Mouse (Mus musculus) embryonic facial prominence, embryonic 14.5 days (tissue): ENCODE data around the gene Ccng1. TPM values are rescaled to one million over a fixed set of nuclear protein-coding genes. Genes with fewer than 3 reads are reported as not detected.

ENCODE experiments used
- ATAC-seq: fragments of 200-750 bp; cut with Nextera tagmentation; 2 replicates; pipeline ENCODE4 v1.8.0; 2017; ENCODE audit warnings: low read depth, moderate number of reproducible peaks, moderate TSS enrichment
- DNase-seq: peaks from one replicate; pipeline ENCODE4 v3.0.0-alpha.2; 2015; ENCODE audit warnings: low spot score
- H3K27ac ChIP-seq: fragments of 300-500 bp; sonication (generic); replicated peaks from 2 replicates; pipeline ENCODE4 v1.5.1; 2014; ENCODE audit warnings: low read depth, mild to moderate bottlenecking, low read length, moderate library complexity
- H3K27me3 ChIP-seq: fragments of 300-500 bp; sonication (generic); replicated peaks from 2 replicates; pipeline ENCODE4 v1.6.1; 2014; ENCODE audit warnings: low read length; ENCODE audit not compliant: control insufficient read depth, insufficient read depth
- H3K36me3 ChIP-seq: fragments of 300-500 bp; sonication (generic); 2 replicates; pipeline ENCODE4 v1.6.1; 2014; ENCODE audit warnings: low read length, mixed read lengths; ENCODE audit not compliant: control insufficient read depth, insufficient read depth
- H3K4me1 ChIP-seq: fragments of 300-500 bp; sonication (generic); 2 replicates; pipeline ENCODE4 v1.6.1; 2014; ENCODE audit warnings: antibody characterized with exemption, low read length; ENCODE audit not compliant: control insufficient read depth, insufficient read depth
- H3K4me2 ChIP-seq: fragments of 300-500 bp; sonication (generic); 2 replicates; pipeline ENCODE4 v1.6.1; 2014; ENCODE audit warnings: low read depth, mild to moderate bottlenecking, low read length, moderate library complexity, mixed read lengths
- H3K4me3 ChIP-seq: fragments of 300-500 bp; sonication (generic); 2 replicates; pipeline ENCODE4 v1.5.1; 2014; ENCODE audit warnings: low read depth, mild to moderate bottlenecking, low read length
- H3K9ac ChIP-seq: fragments of 300-500 bp; sonication (generic); 2 replicates; pipeline ENCODE4 v1.6.1; 2014; ENCODE audit warnings: low read depth, mild to moderate bottlenecking, low read length, moderate library complexity, mixed read lengths
- H3K9me3 ChIP-seq: fragments of 300-500 bp; sonication (generic); 2 replicates; pipeline ENCODE4 v1.6.1; 2016; ENCODE audit warnings: low read length; ENCODE audit not compliant: control insufficient read depth
- WGBS: fragments of 180-500 bp; shearing (Covaris S2); extraction: QIAGEN DNeasy Blood & Tissue Kit; methylation state at CpG from one replicate; pipeline ENCODE4 v1.1.7; 2014; 5-methylcytosine and 5-hydroxymethylcytosine counted together
- polyA plus RNA-seq: library from polyadenylated mRNA; unstranded; fragments of >200 nt; fragmentation: Nextera tagmentation; extraction: Ambion mirVana; gene quantifications from 2 replicates; pipeline ENCODE4 v1.2.1, GENCODE M21; 2014

Gene Ccng1
- polyA plus RNA-seq, 1 experiment from 2014 or later: 85.7 TPM

DNA sequence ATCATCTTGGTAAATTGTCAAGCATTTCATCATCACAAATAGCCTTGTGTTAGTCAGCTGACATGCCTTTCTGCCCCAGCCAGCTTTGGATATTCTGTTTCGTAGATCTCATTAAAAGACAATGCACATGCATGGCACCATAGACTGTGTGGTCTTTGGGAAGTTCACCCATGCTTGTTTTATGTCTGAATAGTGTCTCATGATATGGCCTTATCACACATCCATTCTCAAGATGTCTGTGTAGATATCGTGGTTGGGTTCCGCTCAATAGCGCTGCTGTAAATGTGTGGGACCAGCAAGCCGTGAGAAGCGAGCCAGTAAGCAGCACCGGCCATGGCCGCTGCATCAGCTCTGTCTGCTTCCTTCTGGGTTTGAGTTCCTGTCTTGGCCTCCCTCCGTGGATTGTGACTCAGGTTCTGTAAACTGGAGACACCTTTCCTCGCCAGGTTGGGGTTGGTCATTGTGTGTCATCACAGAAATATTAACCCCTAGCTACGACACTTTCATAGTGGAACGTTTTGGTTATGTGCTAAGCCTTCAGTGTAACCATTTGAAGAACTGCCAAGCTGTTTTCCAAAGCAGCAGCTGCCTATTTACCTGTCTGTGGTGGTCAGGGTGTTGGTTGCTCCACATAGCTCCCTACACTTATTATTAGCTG, 13.4 kb downstream of the Ccng1 start:
- no peak for ATAC-seq
- Histone ChIP-seq H3K36me3 (peaks cover 38% of the 10 kb centered on the region), H3K4me2 (no peak overlapping the region), H3K4me1 (no peaks in the 10 kb centered on the region), H3K27me3 (no peaks in the 10 kb centered on the region), H3K9me3 (no peaks in the 10 kb centered on the region), H3K4me3 (no peak overlapping the region), H3K27ac (no peak overlapping the region), H3K9ac (no peak overlapping the region)
- 93% methylated on average over 12 of the region's 12 CpGs for WGBS
- DNase-seq: no peak

DNA sequence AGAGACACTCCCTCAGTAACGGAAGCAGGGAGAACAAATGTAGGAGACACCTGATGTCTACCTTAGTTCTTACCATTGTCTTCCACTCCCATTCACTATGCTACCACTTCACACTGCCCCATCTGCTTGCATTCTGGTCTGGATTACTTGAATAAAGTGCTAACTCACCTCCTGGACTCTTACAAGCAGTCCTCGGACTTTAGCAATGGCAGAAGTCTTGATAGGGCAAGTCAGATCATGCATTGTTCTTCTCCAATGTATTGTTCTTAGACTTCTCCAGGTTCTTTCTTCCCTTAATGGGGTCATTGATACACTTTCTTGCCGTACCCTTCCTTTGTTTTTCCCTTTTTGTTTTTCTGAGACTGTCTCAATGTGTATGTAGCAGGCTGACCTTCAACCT, 17.7 kb downstream of the Ccng1 start:
- no peak overlapping the region for H3K9ac ChIP-seq
- H3K27me3 ChIP-seq: no peaks in the 10 kb centered on the region
- H3K9me3 ChIP-seq: no peaks in the 10 kb centered on the region
- DNase-seq (no peak), ATAC-seq (no peak)
- peaks cover 43% of the 10 kb centered on the region for H3K36me3 ChIP-seq
- peaks cover 8% of the 10 kb centered on the region; the same call in 1 of the 2 replicates for H3K4me1 ChIP-seq
- WGBS: 90% methylated on average over 3 of the region's 3 CpGs
- H3K4me3 ChIP-seq: no peak overlapping the region
- no peak overlapping the region for H3K4me2 ChIP-seq
- no peak overlapping the region for H3K27ac ChIP-seq

DNA sequence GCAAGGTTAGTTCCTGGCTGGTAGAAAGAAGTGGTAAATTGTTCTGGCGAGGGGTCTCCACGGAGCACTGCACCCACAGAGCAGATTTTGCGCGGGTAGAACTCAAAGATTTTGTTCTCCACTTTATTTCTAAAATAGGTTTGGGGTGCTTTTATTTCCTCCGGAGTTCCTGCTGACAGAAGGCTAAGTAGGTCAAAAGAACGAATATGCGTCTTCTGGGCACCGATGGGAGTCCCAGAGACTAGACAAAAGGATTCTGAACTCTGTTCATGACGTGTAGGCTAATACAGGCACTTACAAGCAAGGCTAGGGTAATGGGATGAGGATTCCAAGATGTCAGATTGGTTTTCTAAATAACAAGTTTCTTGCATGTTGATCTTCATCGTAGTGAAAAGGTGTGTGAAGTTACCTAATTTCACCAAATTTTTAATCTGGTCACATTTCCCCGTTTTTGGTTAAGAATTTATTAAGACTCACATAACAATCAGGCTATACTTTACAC, 20.8 kb downstream of the Ccng1 start:
- H3K4me3 ChIP-seq: peak overlapping the region; percentile 95
- peaks cover 16% of the 10 kb centered on the region; the same call in 1 of the 2 replicates for H3K4me1 ChIP-seq
- DNase-seq: no peak
- H3K27me3 ChIP-seq: no peaks in the 10 kb centered on the region
- peak overlapping the region; percentile 82 for H3K4me2 ChIP-seq
- peak overlapping the region; percentile 97 for H3K9ac ChIP-seq
- no peak for ATAC-seq
- H3K36me3 ChIP-seq: peaks cover 29% of the 10 kb centered on the region
- WGBS: 3% methylated on average over 11 of the region's 11 CpGs
- peak overlapping the region; percentile 84 for H3K27ac ChIP-seq
- H3K9me3 ChIP-seq: no peaks in the 10 kb centered on the region

DNA sequence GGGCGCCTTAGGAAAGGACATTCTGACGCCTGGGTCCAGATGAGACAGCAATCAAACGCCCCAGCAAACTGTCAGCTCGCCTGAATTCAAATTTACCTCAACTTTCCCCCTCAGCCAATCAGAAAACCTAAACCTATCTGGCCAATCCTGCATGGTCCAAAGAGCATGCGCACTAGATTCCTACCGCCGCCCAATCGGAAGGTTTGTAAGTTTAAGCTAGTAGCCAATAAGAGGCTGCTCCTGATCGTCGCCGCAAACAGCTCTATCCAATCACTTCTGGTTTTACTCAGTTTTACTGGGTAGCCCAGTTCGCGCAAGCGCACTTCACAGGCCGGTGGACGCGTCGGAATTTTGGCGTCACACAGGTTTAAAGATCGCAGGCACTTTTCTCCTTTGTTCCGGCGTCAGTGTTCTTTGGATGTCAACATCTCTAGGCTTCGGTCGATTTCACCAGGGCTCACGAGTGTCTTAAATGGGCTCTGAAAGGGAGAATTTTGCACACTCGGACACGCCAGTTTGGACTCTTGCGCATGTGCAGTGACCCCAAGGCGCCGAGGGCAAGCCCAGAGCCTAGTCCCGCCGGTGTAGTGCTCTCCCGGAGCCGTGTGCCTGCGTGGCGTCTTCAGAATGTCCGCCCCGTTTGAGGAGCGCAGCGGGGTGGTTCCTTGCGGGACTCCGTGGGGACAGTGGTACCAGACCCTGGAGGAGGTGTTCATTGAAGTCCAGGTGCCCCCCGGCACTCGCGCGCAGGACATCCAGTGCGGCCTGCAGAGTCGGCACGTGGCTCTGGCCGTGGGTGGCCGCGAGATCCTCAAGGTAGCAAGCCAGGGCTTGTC, 21.6 kb downstream of the Ccng1 start, which contains the start of the genes Hmmr and Nudcd2:
Gene Hmmr, minus strand, starts transcription at position 84 of the 836 bp plus-strand sequence.
Gene Nudcd2, plus strand, starts transcription at position 329 of the 836 bp plus-strand sequence.
- DNase-seq (peak; percentile 99), ATAC-seq (peak; percentile 99)
- Histone ChIP-seq H3K27ac (peak within 1 kb of the TSS; percentile 84), H3K27me3 (no peaks in the 10 kb centered on the region), H3K4me1 (peaks cover 16% of the 10 kb centered on the region; the same call in 1 of the 2 replicates), H3K36me3 (peaks cover 30% of the 10 kb centered on the region), H3K9ac (peak within 1 kb of the TSS; percentile 97), H3K4me3 (peak within 1 kb of the TSS; percentile 95), H3K9me3 (no peaks in the 10 kb centered on the region), H3K4me2 (peak within 1 kb of the TSS; percentile 87)
- under 1% methylated on average over 52 of the region's 52 CpGs for WGBS

DNA sequence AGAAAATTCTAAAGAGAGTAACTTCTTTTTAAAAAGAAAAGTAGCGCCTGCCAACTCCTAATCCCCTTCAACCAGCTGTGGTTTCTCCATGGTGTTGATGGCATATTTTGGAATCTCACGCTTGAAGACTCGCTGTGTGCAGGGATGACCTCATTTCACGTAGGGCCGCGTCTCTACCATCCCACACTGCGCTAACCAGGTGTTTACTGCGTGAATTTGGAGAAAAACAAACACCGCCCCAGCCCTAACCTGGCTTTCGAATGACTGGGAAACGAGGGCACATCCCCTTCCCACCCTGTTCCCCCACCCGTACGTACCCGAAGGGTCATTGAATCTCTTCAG, 22.1 kb downstream of the Ccng1 start:
- DNase-seq: peak; percentile 20
- Histone ChIP-seq H3K4me3 (peak overlapping the region; percentile 95), H3K27ac (no peak overlapping the region), H3K4me2 (peak overlapping the region; percentile 87), H3K27me3 (no peaks in the 10 kb centered on the region), H3K9me3 (no peaks in the 10 kb centered on the region), H3K36me3 (peaks cover 30% of the 10 kb centered on the region), H3K9ac (peak overlapping the region; percentile 70), H3K4me1 (peaks cover 16% of the 10 kb centered on the region; the same call in 1 of the 2 replicates)
- ATAC-seq: peak; percentile 16; the same call in 1 of the 2 replicates
- 2% methylated on average over 14 of the region's 14 CpGs for WGBS

DNA sequence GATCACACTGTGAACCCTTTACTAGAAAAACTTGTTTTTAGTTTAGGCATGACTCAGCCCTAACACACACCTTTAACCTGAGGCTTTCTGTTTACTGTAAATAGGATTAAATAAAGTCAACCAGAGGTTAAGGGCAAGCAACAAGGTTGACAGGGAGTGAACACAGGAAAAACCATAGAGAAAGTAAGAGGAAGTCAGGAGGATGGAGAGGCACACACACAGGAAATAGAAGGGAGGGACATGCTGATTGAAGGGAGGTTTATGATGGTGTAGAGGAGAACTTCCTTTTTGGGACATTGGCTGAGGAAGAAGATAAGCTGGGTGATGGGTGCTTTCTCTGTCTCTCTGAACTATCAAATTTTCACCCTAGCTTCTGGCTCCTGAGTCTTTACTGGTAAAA, 36.8 kb downstream of the Ccng1 start:
- H3K36me3 ChIP-seq: peaks cover 82% of the 10 kb centered on the region
- ATAC-seq (no peak), DNase-seq (no peak)
- no peak overlapping the region for H3K9ac ChIP-seq
- no peak overlapping the region for H3K27ac ChIP-seq
- H3K4me1 ChIP-seq: no peaks in the 10 kb centered on the region
- no peak overlapping the region for H3K4me3 ChIP-seq
- no peak overlapping the region for H3K4me2 ChIP-seq
- H3K27me3 ChIP-seq: no peaks in the 10 kb centered on the region
- no peaks in the 10 kb centered on the region for H3K9me3 ChIP-seq

DNA sequence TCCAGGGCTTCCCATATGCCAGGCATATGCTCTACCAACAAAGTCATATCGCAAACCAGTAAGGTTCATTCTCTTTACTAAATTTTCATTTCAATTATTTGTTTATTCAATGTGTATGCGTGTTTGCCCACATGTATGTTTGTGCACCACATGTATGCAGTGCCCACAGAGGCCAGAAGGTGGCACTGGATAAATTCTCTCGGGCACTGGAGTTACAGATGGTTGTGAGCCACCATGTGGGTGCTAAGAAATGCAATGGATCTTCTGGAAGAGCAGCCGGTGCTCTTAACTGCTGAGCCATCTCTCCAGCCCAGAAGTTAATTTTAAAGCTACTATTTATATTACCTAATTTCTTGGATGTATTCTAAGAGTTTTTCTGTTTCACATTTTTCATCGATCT, 39.6 kb downstream of the Ccng1 start:
- Histone ChIP-seq H3K27me3 (no peaks in the 10 kb centered on the region), H3K9me3 (no peaks in the 10 kb centered on the region), H3K4me2 (no peak overlapping the region), H3K4me1 (no peaks in the 10 kb centered on the region), H3K4me3 (no peak overlapping the region), H3K9ac (no peak overlapping the region), H3K36me3 (peaks cover 80% of the 10 kb centered on the region), H3K27ac (no peak overlapping the region)
- ATAC-seq (no peak), DNase-seq (no peak)
- WGBS: 94% methylated on average over 5 of the region's 5 CpGs

DNA sequence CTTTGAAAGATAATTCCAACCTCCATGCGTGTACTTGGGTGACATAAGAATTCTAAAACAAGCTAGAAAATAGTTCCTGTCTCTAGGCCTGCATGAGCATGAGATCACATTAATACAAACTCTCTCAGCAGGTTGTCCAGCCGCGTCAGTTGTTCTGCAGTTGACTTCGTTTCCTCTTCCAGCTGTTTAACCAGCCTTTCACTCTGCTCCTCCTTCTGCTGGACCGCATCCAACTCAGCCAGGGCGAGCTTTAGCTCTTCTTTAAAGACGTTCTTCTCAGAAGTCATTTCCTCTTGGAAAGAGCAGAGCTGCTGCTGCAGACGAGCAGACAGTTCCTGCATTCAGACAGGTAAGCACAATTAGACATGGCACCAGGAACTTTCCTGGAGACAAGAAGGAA, 41.3 kb downstream of the Ccng1 start:
- Histone ChIP-seq H3K9ac (no peak overlapping the region), H3K27me3 (no peaks in the 10 kb centered on the region), H3K36me3 (peaks cover 79% of the 10 kb centered on the region), H3K4me3 (no peak overlapping the region), H3K4me2 (no peak overlapping the region), H3K9me3 (no peaks in the 10 kb centered on the region), H3K27ac (no peak overlapping the region), H3K4me1 (no peaks in the 10 kb centered on the region)
- ATAC-seq (no peak), DNase-seq (no peak)
- WGBS: 75% methylated on average over 8 of the region's 8 CpGs
